Mouse (Mus musculus) liver, postnatal 0 days (tissue): ENCODE results near the gene Atg9a. TPM values are rescaled to one million over a fixed set of nuclear protein-coding genes. Genes with fewer than 3 reads are reported as not detected.

Source experiments
- ATAC-seq: fragments of 200-750 bp; cut with Nextera tagmentation; 2 replicates; pipeline ENCODE4 v1.8.0; 2017; ENCODE audit warnings: mild to moderate bottlenecking, moderate library complexity
- DNase-seq: peaks from one replicate; pipeline ENCODE4 v3.0.0-alpha.2; 2016
- H3K27ac ChIP-seq: fragments of 300-500 bp; sonication (generic); 2 replicates; pipeline ENCODE4 v1.5.1; 2014; ENCODE audit warnings: antibody characterized with exemption, moderate library complexity, mild to moderate bottlenecking, low read depth
- H3K27me3 ChIP-seq: fragments of 300-500 bp; sonication (generic); 2 replicates; pipeline ENCODE4 v1.6.1; 2014; ENCODE audit warnings: low read length, control low read depth, mixed read lengths; ENCODE audit not compliant: insufficient read depth
- H3K36me3 ChIP-seq: fragments of 300-500 bp; sonication (generic); replicated peaks from 2 replicates; pipeline ENCODE4 v1.6.1; 2014; ENCODE audit warnings: mild to moderate bottlenecking, control low read depth, low read length, moderate library complexity, mixed read lengths; ENCODE audit not compliant: insufficient read depth
- H3K4me1 ChIP-seq: fragments of 300-500 bp; sonication (generic); 2 replicates; pipeline ENCODE4 v1.6.1; 2014; ENCODE audit warnings: antibody characterized with exemption, mild to moderate bottlenecking, control low read depth; ENCODE audit not compliant: insufficient read depth
- H3K4me2 ChIP-seq: fragments of 300-500 bp; sonication (generic); 2 replicates; pipeline ENCODE4 v1.6.1; 2014; ENCODE audit warnings: low read depth, mild to moderate bottlenecking, low read length, moderate library complexity, mixed read lengths
- H3K4me3 ChIP-seq: fragments of 300-500 bp; sonication (generic); 2 replicates; pipeline ENCODE4 v1.5.1; 2014; ENCODE audit warnings: low read depth, low read length
- H3K9ac ChIP-seq: fragments of 300-500 bp; sonication (generic); replicated peaks from 2 replicates; pipeline ENCODE4 v1.6.1; 2014; ENCODE audit warnings: mild to moderate bottlenecking, moderate library complexity
- H3K9me3 ChIP-seq: fragments of 300-500 bp; sonication (generic); 2 replicates; pipeline ENCODE4 v1.6.1; 2016; ENCODE audit warnings: mild to moderate bottlenecking, control low read depth, low read length, mixed read lengths
- CTCF ChIP-seq: sonication (generic); IDR thresholded peaks from 2 replicates; pipeline ENCODE4 v1.5.1; 2016; ENCODE audit warnings: antibody characterized with exemption, low read depth
- EP300 ChIP-seq: IDR thresholded peaks from 2 replicates; pipeline ENCODE4 v1.6.1; 2016; ENCODE audit warnings: antibody characterized with exemption, low read depth, mild to moderate bottlenecking
- WGBS: fragments of 180-500 bp; shearing (Covaris S2); extraction: QIAGEN DNeasy Blood & Tissue Kit; methylation state at CpG from one replicate; pipeline ENCODE4 v1.1.7; 2014; ENCODE audit not compliant: insufficient replicate concordance; 5-methylcytosine and 5-hydroxymethylcytosine counted together
- polyA plus RNA-seq: library from polyadenylated mRNA; unstranded; fragments of >200 nt; fragmentation: Nextera tagmentation; extraction: Ambion mirVana; gene quantifications from 2 replicates; pipeline ENCODE4 v1.2.1, GENCODE M21; 2015

The Atg9a gene
- polyA plus RNA-seq, 1 experiment from 2014 or later, result 17.8 TPM

- WGBS, result 72% methylated on average over 4 of the region's 4 CpGs
- Histone ChIP-seq H3K9me3 (no peaks in the 10 kb centered on the region), H3K9ac (no peak overlapping the region), H3K4me1 (peaks cover 21% of the 10 kb centered on the region), H3K27me3 (no peaks in the 10 kb centered on the region), H3K4me3 (no peak overlapping the region), H3K4me2 (no peak overlapping the region), H3K36me3 (peaks cover 50% of the 10 kb centered on the region), H3K27ac (peak overlapping the region; percentile 84)
- DNase-seq (no peak), ATAC-seq (peak; percentile 87)
- TF ChIP-seq EP300 (0 out of 2 replicates have a peak, but pooled peaks have one; percentile 47), CTCF (no peak)
These were observed 43.3 kb downstream of the Atg9a start for GRCm38 (mm10) chr1:75148727-75149126.

DNA sequence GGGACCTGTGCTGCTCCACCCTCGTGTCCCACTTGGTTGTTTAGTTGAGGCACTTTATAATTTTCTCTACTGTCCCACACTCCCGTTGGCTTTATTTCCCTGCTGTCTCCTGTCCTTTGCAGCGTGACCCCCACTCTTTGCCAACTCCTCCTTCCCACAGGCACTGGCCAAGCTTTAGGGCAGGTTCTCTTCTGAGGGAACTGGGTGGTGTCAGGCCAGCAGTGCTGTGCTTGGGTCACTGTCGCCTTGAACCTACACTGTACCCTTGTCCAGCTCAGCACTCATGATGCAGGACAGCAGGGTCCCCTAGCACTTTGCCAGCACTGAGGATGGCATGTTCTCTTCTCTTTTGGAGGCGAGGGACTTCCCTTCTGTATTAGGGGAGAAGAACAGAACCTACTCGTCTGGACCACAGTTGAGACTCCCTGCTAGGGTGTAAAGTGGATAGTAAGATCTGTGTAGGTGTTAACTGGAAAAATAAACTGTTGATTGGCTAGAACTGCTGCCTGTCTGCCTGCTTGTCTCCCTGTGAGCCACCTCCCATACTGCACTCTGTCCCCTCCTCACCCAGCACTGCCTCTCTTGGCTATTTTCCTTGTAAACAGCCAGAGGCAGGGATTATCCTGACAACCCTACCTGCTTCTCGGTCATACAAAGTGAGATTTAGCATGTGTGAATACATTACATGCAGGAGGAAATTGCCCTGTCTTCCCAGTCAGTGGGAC, 44.4 kb downstream of the Atg9a start:
- TF ChIP-seq CTCF (no peak), EP300 (no peak)
- H3K4me1 ChIP-seq, result peaks cover 27% of the 10 kb centered on the region
- peak overlapping the region; percentile 84 for H3K27ac ChIP-seq
- peaks cover 50% of the 10 kb centered on the region for H3K36me3 ChIP-seq
- H3K4me2 ChIP-seq, result no peak overlapping the region
- no peak overlapping the region for H3K4me3 ChIP-seq
- H3K27me3 ChIP-seq, result no peaks in the 10 kb centered on the region
- 74% methylated on average over 7 of the region's 7 CpGs for WGBS
- no peaks in the 10 kb centered on the region for H3K9me3 ChIP-seq
- DNase-seq (no peak), ATAC-seq (peak; percentile 41)
- H3K9ac ChIP-seq, result 0 out of 2 replicates have a peak overlapping the region, but pooled peaks have one; percentile 1

- H3K27me3 ChIP-seq, result no peaks in the 10 kb centered on the region
- peaks cover 33% of the 10 kb centered on the region for H3K4me1 ChIP-seq
- 0 out of 2 replicates have a peak overlapping the region, but pooled peaks have one; percentile 11 for H3K4me3 ChIP-seq
- TF ChIP-seq CTCF (no peak), EP300 (peak; percentile 88)
- H3K27ac ChIP-seq, result no peak overlapping the region; the same call in 1 of the 2 replicates
- H3K9ac ChIP-seq, result no peak overlapping the region
- 69% methylated on average over 3 of the region's 3 CpGs for WGBS
- H3K36me3 ChIP-seq, result peaks cover 50% of the 10 kb centered on the region
- DNase-seq (no peak), ATAC-seq (no peak)
- H3K4me2 ChIP-seq, result peak overlapping the region; percentile 96
- H3K9me3 ChIP-seq, result no peaks in the 10 kb centered on the region
These were observed 46.4 kb downstream of the Atg9a start for GRCm38 (mm10) chr1:75145589-75145988.

DNA sequence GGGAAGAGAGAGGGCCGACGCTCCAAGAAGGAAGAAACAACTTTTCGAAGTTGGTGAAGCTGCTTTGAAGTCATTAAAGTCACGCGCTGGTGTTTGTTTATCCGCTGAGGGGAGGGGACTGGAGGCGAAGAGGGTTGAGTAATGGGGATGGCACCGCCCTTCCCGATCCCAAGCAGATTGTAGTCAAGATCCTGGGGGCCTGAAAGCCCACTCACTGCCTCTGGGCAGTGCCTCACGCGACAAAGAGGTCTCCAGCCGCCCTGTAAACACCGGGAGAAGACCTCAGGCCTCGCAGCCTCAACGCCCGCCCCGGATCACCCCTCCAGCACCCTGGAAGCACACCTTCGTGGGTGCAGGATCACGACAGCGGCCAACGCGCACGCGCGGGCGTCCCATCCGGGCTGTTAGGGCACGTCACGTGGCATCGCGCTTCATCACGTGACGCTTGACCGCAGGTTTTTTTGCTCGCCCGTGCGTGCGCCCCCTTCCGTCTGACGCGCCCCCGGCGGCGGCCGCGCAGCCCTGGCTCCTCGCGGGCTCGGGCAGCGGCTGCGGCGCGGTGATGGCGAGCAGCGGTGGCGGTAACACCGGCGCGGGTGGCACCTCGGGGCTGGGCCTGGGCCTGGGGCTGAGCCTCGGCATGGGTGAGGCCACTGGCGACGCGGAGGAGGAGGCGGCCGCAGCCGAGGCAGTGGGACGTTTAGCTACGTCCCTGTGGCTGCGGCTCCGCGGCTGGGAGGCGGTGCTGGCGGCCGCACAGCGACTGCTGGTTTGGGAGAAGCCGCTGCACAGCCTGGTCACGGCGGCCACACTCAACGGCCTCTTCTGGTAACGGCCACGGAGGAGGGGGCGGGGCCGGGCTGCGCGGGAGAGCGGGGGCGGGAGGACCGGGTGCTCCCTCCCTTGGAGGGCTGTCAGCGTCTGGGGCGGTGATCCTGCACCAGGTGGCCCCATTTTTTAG, 49.4 kb downstream of the Atg9a start, which contains the start of the genes Cnppd1 and Retreg2:
TSS of gene Cnppd1 (minus strand) at position 411 of the 961 bp plus-strand sequence.
TSS of gene Retreg2 (plus strand) at position 478 of the 961 bp plus-strand sequence.
- peaks cover 49% of the 10 kb centered on the region for H3K4me1 ChIP-seq
- TF ChIP-seq CTCF (peak; percentile 79), EP300 (peak; percentile 49; the same call in 1 of the 2 replicates)
- ATAC-seq (peak; percentile 82), DNase-seq (peak; percentile 98)
- H3K9ac ChIP-seq, result peak within 1 kb of the TSS; percentile 96
- H3K27me3 ChIP-seq, result no peaks in the 10 kb centered on the region
- no peaks in the 10 kb centered on the region for H3K9me3 ChIP-seq
- peaks cover 60% of the 10 kb centered on the region for H3K36me3 ChIP-seq
- H3K27ac ChIP-seq, result peak within 1 kb of the TSS; percentile 99
- WGBS, result 1% methylated on average over 82 of the region's 91 CpGs
- H3K4me2 ChIP-seq, result peak within 1 kb of the TSS; percentile 96
- peak within 1 kb of the TSS; percentile 76 for H3K4me3 ChIP-seq

GRCm38 (mm10) chr1:75141486-75142190, 50.4 kb downstream of the Atg9a start:
- under 1% methylated on average over 46 of the region's 53 CpGs for WGBS
- Histone ChIP-seq H3K36me3 (peaks cover 60% of the 10 kb centered on the region), H3K4me1 (peaks cover 51% of the 10 kb centered on the region), H3K9me3 (no peaks in the 10 kb centered on the region), H3K9ac (peak overlapping the region; percentile 96), H3K4me3 (peak overlapping the region; percentile 76), H3K4me2 (peak overlapping the region; percentile 96), H3K27me3 (no peaks in the 10 kb centered on the region), H3K27ac (peak overlapping the region; percentile 99)
- TF ChIP-seq CTCF (no peak), EP300 (no peak)
- ATAC-seq (peak; percentile 44), DNase-seq (peak; percentile 82)
